Mouse (Mus musculus) brain, adult 2 months (tissue): ENCODE data around the gene 4930402H24Rik.
"Not testable (repeated sequence)": the region's sequence is repeated elsewhere in the genome, so short reads cannot be mapped to it uniquely, and the experiment has no call there.

Experiments
- DNase-seq: peaks from one replicate; pipeline ENCODE4 v3.0.0; 2011; ENCODE audit warnings: low read depth, low spot score

Gene 4930402H24Rik

DNA sequence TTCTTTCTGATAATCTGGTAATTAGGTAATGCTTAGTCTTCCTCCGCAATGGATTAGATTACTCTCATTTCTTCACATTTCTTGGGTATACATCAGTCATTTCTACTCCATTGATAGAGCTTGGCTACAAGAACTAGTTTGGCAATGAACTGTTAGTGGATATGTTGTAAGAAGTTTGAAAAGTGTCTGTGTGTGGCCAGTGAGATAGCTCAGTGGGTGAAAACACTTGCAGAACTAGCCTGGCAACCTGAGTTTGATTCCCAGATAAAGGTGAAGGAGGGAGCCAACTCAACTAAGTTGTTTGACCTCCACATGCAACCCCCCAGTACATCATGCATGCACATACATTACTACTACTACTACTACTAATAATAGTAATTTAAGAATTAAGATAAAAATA, 53.2 kb downstream of the 4930402H24Rik start:
- DNase-seq: no peak

DNA sequence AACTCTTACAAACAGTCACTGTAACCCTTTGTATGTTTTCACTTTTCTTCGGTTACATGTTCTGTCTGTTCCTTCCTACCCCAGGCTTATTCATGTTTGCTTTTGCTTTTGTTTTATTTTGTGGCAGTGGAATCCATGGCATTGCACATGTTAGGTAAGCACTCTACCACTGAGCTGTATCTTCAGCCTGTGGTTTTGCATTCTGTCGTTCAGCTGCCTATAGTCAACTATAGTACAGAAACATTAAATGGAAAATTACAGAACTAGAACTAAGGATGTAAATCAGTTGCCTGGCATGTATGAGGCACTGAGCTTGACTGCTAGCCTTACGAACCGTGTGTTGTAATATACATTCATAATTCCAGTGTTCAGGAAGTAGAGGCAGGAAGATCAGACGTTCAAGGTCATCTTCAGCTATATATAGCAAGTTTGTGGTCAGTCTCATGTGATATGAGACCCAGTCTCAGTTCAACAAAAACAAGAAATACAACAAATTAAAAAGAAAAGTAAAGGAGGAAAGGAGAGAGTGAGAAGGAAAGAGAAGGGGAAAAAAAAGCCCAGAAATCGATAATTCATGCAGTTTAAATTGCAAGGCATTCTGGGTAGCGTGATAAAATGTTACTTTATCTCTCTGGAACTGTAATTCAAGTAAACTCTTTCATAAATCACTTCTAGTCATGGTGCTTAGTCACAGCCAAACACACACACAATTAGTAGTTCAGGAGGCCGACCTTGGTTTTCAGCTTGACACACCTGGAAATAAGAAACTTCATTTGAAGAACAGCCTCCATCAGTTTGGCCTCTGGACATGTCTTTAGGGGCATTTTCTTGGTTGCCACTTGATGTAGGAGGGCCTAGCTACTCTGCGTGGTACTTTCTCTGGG, 54.6 kb downstream of the 4930402H24Rik start:
- no peak for DNase-seq

DNA sequence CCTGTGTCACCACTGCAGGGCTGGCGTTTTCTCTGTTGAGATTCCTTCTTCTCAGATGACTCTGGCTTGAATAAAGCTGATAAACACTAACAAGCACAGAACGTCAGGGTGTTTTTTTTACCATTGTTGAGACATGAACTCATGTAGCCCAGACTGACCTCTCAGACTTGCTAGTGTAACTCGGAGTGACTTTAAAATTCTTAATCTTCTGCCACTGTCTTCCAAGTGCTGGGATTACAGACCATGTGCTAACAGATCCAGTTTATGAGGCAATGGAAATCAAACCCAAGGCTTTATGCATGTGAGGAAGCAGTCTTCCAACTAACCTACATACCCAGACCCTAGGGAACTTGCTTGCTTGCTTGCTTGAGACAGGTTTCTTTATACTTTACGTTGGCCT, 56.5 kb downstream of the 4930402H24Rik start:
- no peak for DNase-seq

DNA sequence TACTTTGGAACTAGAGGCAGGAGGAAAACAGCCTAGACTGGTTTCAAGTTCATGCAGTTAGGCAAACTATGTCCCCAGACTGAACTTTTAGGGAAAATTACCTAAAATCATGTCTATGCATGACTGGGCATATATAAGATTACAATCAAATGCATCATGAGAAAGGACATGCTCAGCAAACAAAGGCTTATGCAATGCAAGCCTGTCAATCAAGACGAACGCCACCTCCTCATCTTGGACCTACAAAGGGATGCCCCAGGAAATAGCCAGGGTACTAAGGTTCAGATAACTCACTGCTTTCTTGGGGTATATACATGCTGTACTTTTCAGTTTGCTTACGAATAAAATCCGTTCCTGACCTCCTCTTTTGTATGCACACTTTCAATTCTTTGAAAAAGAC, 57.9 kb downstream of the 4930402H24Rik start:
- DNase-seq: no peak

- DNase-seq: no peak
These were observed 62.6 kb downstream of the 4930402H24Rik start for GRCm38 (mm10) chr2:130843623-130844022.

GRCm38 (mm10) chr2:130840846-130841245, 65.4 kb downstream of the 4930402H24Rik start:
- DNase-seq: peak; percentile 97

DNA sequence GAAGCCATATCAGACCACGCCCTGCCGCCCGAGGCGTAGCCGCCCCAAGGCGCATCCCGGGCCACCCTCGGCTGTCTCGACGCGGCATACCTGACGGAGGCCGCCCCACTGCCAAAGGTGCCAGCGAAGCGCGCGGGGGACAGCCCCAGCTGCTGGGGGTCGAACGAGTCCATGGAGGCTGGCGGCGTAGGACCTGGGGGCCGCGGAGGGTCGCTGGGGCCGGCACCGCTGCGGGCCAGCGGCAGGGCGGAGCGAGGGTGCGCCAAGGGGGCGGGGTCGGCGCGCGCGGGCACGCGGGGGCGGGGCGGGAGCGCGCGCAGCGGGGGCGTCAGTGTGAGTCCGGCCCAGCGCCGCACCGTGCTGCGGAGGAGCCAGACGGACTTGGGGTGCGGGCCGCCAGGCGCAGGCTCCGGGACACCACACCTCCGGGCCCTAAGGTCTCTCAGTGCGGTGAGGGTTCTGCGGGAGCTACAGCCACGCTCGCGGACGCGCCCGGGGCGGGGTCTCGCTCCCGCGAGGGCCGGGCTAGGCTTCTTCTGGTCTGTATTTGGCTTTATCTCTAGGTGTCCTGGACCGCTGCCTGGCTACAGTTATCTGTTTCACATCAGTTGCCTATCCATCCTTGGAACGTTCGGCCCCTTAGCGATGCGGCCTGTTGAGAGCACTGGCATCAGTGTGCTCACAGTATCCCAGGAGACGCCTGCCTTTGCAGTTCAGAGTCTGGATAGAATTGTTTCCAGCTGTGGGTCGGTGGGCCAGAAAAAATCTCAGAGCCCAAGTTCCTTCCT, 66.1 kb downstream of the 4930402H24Rik start:
- DNase-seq: peak; percentile 84

GRCm38 (mm10) chr2:130839528-130839873, 66.7 kb downstream of the 4930402H24Rik start:
- no peak for DNase-seq

GRCm38 (mm10) chr2:130839084-130839483, 67.1 kb downstream of the 4930402H24Rik start:
- DNase-seq: peak; percentile 86

GRCm38 (mm10) chr2:130838131-130838530, 68.1 kb downstream of the 4930402H24Rik start:
- peak; percentile 56 for DNase-seq

- DNase-seq: no peak
These were observed 72.5 kb downstream of the 4930402H24Rik start for GRCm38 (mm10) chr2:130833699-130834098.

DNA sequence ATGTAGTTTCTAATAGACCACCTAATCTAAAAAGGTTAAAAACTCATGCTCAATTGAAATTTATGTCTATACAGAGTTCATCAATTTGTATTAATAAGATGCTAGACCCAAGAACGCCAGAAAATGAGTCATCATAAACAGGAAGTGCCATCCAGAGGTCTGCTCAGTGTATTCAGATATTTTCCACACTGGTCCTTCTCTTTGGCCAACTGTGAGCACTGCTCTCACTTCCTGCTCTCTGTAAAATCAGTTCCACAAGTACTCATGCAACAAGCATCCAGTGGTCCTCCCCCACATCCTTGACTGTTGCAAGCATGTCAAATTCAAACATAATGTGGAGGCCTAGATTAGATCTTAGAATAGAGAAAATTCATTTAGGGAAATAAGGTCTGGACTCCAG, 73.6 kb downstream of the 4930402H24Rik start:
- peak; percentile 19 for DNase-seq

DNA sequence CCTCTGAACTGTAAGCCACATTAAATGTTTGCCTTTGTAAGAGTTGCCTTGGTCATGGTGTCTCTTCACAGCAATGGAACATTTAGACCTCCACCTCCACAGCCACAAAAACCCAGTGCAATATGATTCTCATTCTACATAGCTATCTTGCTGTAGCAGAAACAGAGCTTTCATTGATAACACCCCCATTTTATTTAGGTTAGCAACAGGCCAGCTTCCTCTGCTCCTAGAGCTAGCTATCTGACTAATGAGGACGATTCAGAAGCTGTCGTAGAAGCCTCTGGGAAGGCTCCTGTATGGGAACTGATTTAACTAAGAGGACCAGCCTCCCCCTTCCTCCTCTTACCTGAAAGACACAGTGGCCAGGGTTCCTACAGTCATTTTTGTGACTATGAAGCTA, 74.2 kb downstream of the 4930402H24Rik start:
- DNase-seq: no peak

- no peak for DNase-seq
These were observed 76.0 kb downstream of the 4930402H24Rik start for GRCm38 (mm10) chr2:130830236-130830635.

DNA sequence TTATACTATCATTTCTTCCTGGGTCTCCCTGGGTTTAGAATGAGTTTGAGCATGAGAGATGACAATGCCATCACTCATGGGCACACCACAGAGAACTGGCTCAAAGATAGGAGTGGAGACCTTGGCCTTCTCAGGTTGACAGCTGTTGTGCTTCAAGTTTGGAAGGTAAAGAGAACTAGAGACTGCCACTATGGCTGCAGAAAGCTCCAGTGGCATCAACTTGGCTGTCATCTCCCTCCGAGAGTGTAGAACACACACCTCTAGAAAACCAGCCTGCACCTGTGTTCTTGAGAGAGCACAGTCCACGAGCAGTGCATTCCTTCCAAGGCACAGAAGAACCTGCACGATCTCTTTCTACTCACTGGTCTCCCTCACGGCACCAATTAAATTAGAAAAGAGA, 76.7 kb downstream of the 4930402H24Rik start:
- no peak for DNase-seq

- no peak for DNase-seq
These were observed 77.5 kb downstream of the 4930402H24Rik start for GRCm38 (mm10) chr2:130828668-130829067.

- not testable (repeated sequence) for DNase-seq
These were observed 78.1 kb downstream of the 4930402H24Rik start for GRCm38 (mm10) chr2:130828066-130828465.

GRCm38 (mm10) chr2:130827410-130827809, 78.8 kb downstream of the 4930402H24Rik start:
- DNase-seq: peak; percentile 54

- DNase-seq: peak; percentile 88
These were observed 87.2 kb downstream of the 4930402H24Rik start for GRCm38 (mm10) chr2:130818838-130819647.

DNA sequence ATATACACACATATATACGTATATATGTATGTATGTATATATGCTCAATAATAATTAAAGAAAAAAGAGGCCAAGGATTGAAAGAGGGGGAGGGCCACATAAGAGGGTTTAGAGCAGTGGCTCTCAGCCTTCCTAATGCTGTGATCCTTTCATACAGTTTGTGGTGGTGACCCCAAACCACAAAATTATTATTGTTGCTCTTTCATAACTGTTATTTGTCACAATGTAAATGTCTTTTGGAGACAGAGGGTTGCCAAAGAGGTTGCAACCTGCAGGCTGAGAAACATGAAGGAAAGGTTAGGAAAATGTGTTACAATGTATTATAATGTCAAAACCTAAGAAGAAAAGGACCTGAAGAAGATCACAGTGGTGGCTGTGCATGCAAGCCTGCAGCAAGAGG, 88.3 kb downstream of the 4930402H24Rik start:
- DNase-seq: no peak

DNA sequence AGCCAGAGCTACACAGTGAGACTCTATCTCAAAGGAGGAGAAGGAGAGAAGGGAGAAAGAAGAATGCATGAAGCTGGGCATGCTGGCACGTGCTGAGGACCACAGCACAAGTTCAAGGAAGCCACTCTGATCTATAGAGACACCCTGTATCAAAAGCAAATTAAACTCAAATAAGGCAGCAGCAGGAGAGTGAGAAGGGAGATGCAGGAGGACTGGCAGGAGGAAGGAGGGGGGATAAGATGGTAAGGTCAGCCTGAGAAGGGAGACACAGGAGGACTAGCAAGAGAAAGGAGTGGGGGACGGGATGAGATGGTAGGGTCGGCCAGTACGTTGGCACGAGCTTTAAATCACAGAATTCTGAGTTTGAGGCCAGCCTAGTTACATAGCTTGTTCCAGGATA, 90.0 kb downstream of the 4930402H24Rik start:
- DNase-seq: no peak

DNA sequence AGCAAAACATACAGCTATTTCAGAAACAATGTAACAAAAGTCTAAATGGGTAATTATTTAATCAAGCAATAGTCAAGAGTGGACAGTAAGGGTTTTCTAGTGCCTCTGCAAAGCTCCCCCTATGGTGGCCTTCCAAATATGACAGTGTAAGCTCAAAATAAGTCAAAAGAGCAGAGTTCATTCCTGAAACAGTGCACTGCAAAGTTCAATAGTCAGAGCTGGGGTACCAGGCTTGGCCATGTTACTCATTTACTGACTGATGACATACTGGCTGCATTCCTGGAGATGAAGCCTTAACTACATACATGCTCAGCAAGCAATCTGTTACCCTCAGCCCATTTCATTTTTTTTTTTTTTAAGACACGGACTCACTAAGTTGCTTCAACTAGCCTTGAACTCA, 91.7 kb downstream of the 4930402H24Rik start:
- DNase-seq: no peak
